ENCODE assay signal across 11 mouse cellular contexts in genomic region chr17:46854096-46854495, GRCm38 (mm10). TPM values are rescaled to one million over a fixed set of nuclear protein-coding genes. Genes with fewer than 3 reads are reported as not detected.
DNase-seq lines count a peak whose midpoint lies in the region; ATAC-seq and TF ChIP-seq lines count a peak whose summit lies in the region.
"Had no signal": no experiment of that assay in that cellular context is flagged by ENCODE, and none has a peak within 500 bp of the region (broad histone marks: within the 10 kb centered on the region; RNA-seq: fewer than 3 reads in every experiment).

No protein-coding gene starts in this region.

- H3K36me3 ChIP-seq in forebrain, postnatal 0 days (ENCODE audit: insufficient read depth) = no peaks in the 10 kb centered on the region
- H3K36me3 ChIP-seq in forebrain, embryonic 10.5 days (replicated peaks) = peaks cover 12% of the 10 kb centered on the region
- H3K36me3 ChIP-seq in midbrain, embryonic 14.5 days (ENCODE audit: control insufficient read depth, insufficient read depth, low read length) = 0 out of 2 replicates have a peak, but pooled peaks cover 2% of the 10 kb centered on the region

- no peak for TF ChIP-seq CTCF in forebrain, postnatal 0 days (IDR thresholded peaks at IDR 0.05; ENCODE audit: low read depth)
- TF ChIP-seq CTCF in left cerebral cortex, adult 2 months (IDR thresholded peaks at IDR 0.05) = no peak
- no peak for TF ChIP-seq CTCF in embryonic fibroblast, embryonic 13.5 days (IDR thresholded peaks at IDR 0.05; ENCODE audit: borderline replicate concordance, insufficient read depth, low read length)

- H3K4me1 ChIP-seq in forebrain, postnatal 0 days (ENCODE audit: insufficient read depth) = peaks cover 15% of the 10 kb centered on the region
- peaks cover 39% of the 10 kb centered on the region for H3K4me1 ChIP-seq in forebrain, embryonic 10.5 days
- peaks cover 10% of the 10 kb centered on the region for H3K4me1 ChIP-seq in embryonic fibroblast, embryonic 13.5 days (ENCODE audit: control insufficient read depth, insufficient read depth, low read length)
- H3K4me1 ChIP-seq in midbrain, embryonic 14.5 days (ENCODE audit: control insufficient read depth, insufficient read depth, low read length) = peaks cover 17% of the 10 kb centered on the region

- H3K9me3 ChIP-seq in forebrain, postnatal 0 days (ENCODE audit: low read length) = no peaks in the 10 kb centered on the region
- no peaks in the 10 kb centered on the region for H3K9me3 ChIP-seq in forebrain, embryonic 10.5 days
- no peaks in the 10 kb centered on the region for H3K9me3 ChIP-seq in midbrain, embryonic 14.5 days (ENCODE audit: control insufficient read depth, low read length)

- H3K9ac ChIP-seq in forebrain, postnatal 0 days = no peak overlapping the region
- no peak overlapping the region for H3K9ac ChIP-seq in midbrain, embryonic 14.5 days (replicated peaks; ENCODE audit: low read length)

- no peak for DNase-seq in forebrain, postnatal 0 days
- no peak for DNase-seq in forebrain, embryonic 10.5 days (ENCODE audit: extremely low spot score, low spot score)
- DNase-seq in left cerebral cortex, adult 2 months (ENCODE audit: extremely low spot score in 1 of 2, low spot score in 2 of 2) = no peak
- DNase-seq in left cerebral cortex, postnatal 36 days (ENCODE audit: low spot score in 2 of 2) = no peak
- DNase-seq in midbrain, embryonic 14.5 days = no peak
- no peak for DNase-seq in adrenal gland, adult 18-20 months (ENCODE audit: low spot score in 2 of 2)
- DNase-seq in retina, embryonic 14.5 days (ENCODE audit: low spot score) = no peak

- intact Hi-C loops in left cerebral cortex, adult 2 months (cut with DNase I) = no loop called here
- intact Hi-C loops in left cerebral cortex, postnatal 36 days (cut with DNase I) = no loop called here

- peak; percentile 42; the same call in 1 of the 2 replicates for TF ChIP-seq POLR2A in embryonic fibroblast, embryonic 13.5 days (IDR thresholded peaks at IDR 0.05; ENCODE audit: low read depth, low read length)

- 0 out of 2 replicates have a peak overlapping the region, but pooled peaks have one; percentile 36 for H3K27ac ChIP-seq in forebrain, postnatal 0 days (ENCODE audit: low read depth, low read length)
- no peak overlapping the region for H3K27ac ChIP-seq in forebrain, embryonic 10.5 days
- peak overlapping the region; percentile 6; the same call in 1 of the 2 replicates for H3K27ac ChIP-seq in left cerebral cortex, adult 2 months
- no peak overlapping the region for H3K27ac ChIP-seq in embryonic fibroblast, embryonic 13.5 days (ENCODE audit: insufficient read depth, low read length)
- H3K27ac ChIP-seq in midbrain, embryonic 14.5 days (replicated peaks; ENCODE audit: low read depth, low read length) = peak overlapping the region; percentile 28; the same call in 1 of the 2 replicates

- WGBS in forebrain, postnatal 0 days = 79% methylated on average over 7 of the region's 7 CpGs
- 91% methylated on average over 7 of the region's 7 CpGs for WGBS in forebrain, embryonic 10.5 days
- WGBS in midbrain, embryonic 14.5 days = 89% methylated on average over 7 of the region's 7 CpGs

- no peaks in the 10 kb centered on the region for H3K27me3 ChIP-seq in forebrain, postnatal 0 days (ENCODE audit: insufficient read depth, low read length)
- no peaks in the 10 kb centered on the region for H3K27me3 ChIP-seq in forebrain, embryonic 10.5 days (ENCODE audit: poor library complexity, severe bottlenecking)
- H3K27me3 ChIP-seq in midbrain, embryonic 14.5 days (ENCODE audit: control insufficient read depth, insufficient read depth, low read length) = no peaks in the 10 kb centered on the region

- H3K4me2 ChIP-seq in forebrain, postnatal 0 days (ENCODE audit: low read depth) = no peak overlapping the region
- peak overlapping the region; percentile 68; the same call in 1 of the 2 replicates for H3K4me2 ChIP-seq in midbrain, embryonic 14.5 days (ENCODE audit: low read length)

- no peak overlapping the region for H3K4me3 ChIP-seq in forebrain, postnatal 0 days (ENCODE audit: low read depth, low read length)
- H3K4me3 ChIP-seq in forebrain, embryonic 10.5 days = no peak overlapping the region
- H3K4me3 ChIP-seq in left cerebral cortex, adult 2 months = no peak overlapping the region
- H3K4me3 ChIP-seq in embryonic fibroblast, embryonic 13.5 days (ENCODE audit: insufficient read depth, low read length) = no peak overlapping the region
- no peak overlapping the region for H3K4me3 ChIP-seq in midbrain, embryonic 14.5 days (replicated peaks; ENCODE audit: low read depth, low read length)

- ATAC-seq in forebrain, postnatal 0 days = no peak
- no peak for ATAC-seq in midbrain, embryonic 14.5 days (ENCODE audit: low FRiP score, low TSS enrichment)

RNA-seq across cellular contexts. Expression of gene Bicral, which starts 4.2 kb away (rescaled TPM):
- total RNA-seq in forebrain, postnatal 0 days (2014; rRNA removed) = 17.4 and 36.7 TPM in 2 replicates
- polyA plus RNA-seq in forebrain, postnatal 0 days (2015; fragmentation: Nextera tagmentation; extraction: Ambion mirVana) = 3.8 and 6.7 TPM in 2 replicates
- 2.9 and 4.1 TPM in 2 replicates for polyA plus RNA-seq in forebrain, embryonic 10.5 days (2016; fragmentation: Nextera tagmentation; extraction: Ambion mirVana)
- total RNA-seq in left cerebral cortex, adult 2 months (2021) = 10 to 100 TPM; 57.5 to 59.7 TPM
- 10 to 100 TPM; 52.7 to 58.5 TPM for total RNA-seq in left cerebral cortex, postnatal 36 days (2021)
- polyA plus RNA-seq in embryonic fibroblast, embryonic 13.5 days (2011; ENCODE audit: insufficient read length, low read depth, missing spikeins) = 9.4 and 14.0 TPM in 2 replicates
- polyA plus RNA-seq in midbrain, embryonic 14.5 days (2014; fragmentation: Nextera tagmentation; extraction: Ambion mirVana) = 10.2 and 11.6 TPM in 2 replicates
- total RNA-seq in adrenal gland, adult 18-20 months (2021) = 10 to 100 TPM; 16.7 to 18.2 TPM

RNA-seq across cellular contexts. Expression of gene Tbcc, which starts 36.4 kb away (rescaled TPM):
- total RNA-seq in forebrain, postnatal 0 days (2014; rRNA removed) = 46.2 and 63.4 TPM in 2 replicates
- 52.2 and 53.0 TPM in 2 replicates for polyA plus RNA-seq in forebrain, postnatal 0 days (2015; fragmentation: Nextera tagmentation; extraction: Ambion mirVana)
- polyA plus RNA-seq in forebrain, embryonic 10.5 days (2016; fragmentation: Nextera tagmentation; extraction: Ambion mirVana) = 43.1 and 48.4 TPM in 2 replicates
- total RNA-seq in left cerebral cortex, adult 2 months (2021) = 10 to 100 TPM; 30.9 to 35.3 TPM
- total RNA-seq in left cerebral cortex, postnatal 36 days (2021) = 10 to 100 TPM; 33.4 to 37.6 TPM
- 11.5 and 16.5 TPM in 2 replicates for polyA plus RNA-seq in embryonic fibroblast, embryonic 13.5 days (2011; ENCODE audit: insufficient read length, low read depth, missing spikeins)
- polyA plus RNA-seq in midbrain, embryonic 14.5 days (2014; fragmentation: Nextera tagmentation; extraction: Ambion mirVana) = 62.8 and 67.6 TPM in 2 replicates
- total RNA-seq in adrenal gland, adult 18-20 months (2021) = 10 to 100 TPM; 19.6 to 23.9 TPM

RNA-seq across cellular contexts. Expression of gene Prph2, which starts 56.2 kb away (rescaled TPM):
- 0.14 TPM in 1 of 2 replicates, not detected in the other for total RNA-seq in forebrain, postnatal 0 days (2014; rRNA removed)
- polyA plus RNA-seq in forebrain, postnatal 0 days (2015; fragmentation: Nextera tagmentation; extraction: Ambion mirVana) = not detected in 2 replicates
- not detected in 2 replicates for polyA plus RNA-seq in forebrain, embryonic 10.5 days (2016; fragmentation: Nextera tagmentation; extraction: Ambion mirVana)
- not detected for total RNA-seq in left cerebral cortex, adult 2 months (2021)
- not detected for total RNA-seq in left cerebral cortex, postnatal 36 days (2021)
- polyA plus RNA-seq in embryonic fibroblast, embryonic 13.5 days (2011; ENCODE audit: insufficient read length, low read depth, missing spikeins) = not detected in 2 replicates
- polyA plus RNA-seq in midbrain, embryonic 14.5 days (2014; fragmentation: Nextera tagmentation; extraction: Ambion mirVana) = not detected in 2 replicates
- total RNA-seq in adrenal gland, adult 18-20 months (2021) = not detected
- total RNA-seq: hematopoietic stem cell, adult 5-6 weeks; left cerebral cortex, postnatal 14 days had no signal
- polyA plus RNA-seq: neural tube, embryonic 14.5 days had no signal

Comparison
In these comparisons a context has a peak if more than half of its experiments do, and no peak if none do; other contexts are left out.
1. H3K27ac ChIP-seq: peak in forebrain, postnatal 0 days (single experiment), left cerebral cortex, adult 2 months (single experiment) and midbrain, embryonic 14.5 days (single experiment); none in forebrain, embryonic 10.5 days (single experiment) and embryonic fibroblast, embryonic 13.5 days (single experiment).